ENCODE assay signal across 21 mouse cellular contexts in genomic region chr16:87234199-87234598, GRCm38 (mm10).
DNase-seq lines count a peak whose midpoint lies in the region; ATAC-seq and TF ChIP-seq lines count a peak whose summit lies in the region.
"Had no signal": no experiment of that assay in that cellular context is flagged by ENCODE, and none has a peak within 500 bp of the region (broad histone marks: within the 10 kb centered on the region; RNA-seq: fewer than 3 reads in every experiment).

No protein-coding gene starts in this region.

- H3K36me3 ChIP-seq in heart, embryonic 13.5 days = no peaks in the 10 kb centered on the region
- no peaks in the 10 kb centered on the region for H3K36me3 ChIP-seq in midbrain, postnatal 0 days (ENCODE audit: insufficient read depth, low read length)
- H3K36me3 ChIP-seq in embryonic facial prominence, embryonic 10.5 days (replicated peaks) = no peaks in the 10 kb centered on the region
- H3K36me3 ChIP-seq: embryonic facial prominence, embryonic 13.5 days; forebrain, embryonic 12.5 days had no signal

- ATAC-seq in heart, embryonic 13.5 days (ENCODE audit: extremely low read depth, insufficient number of reproducible peaks, low FRiP score, low TSS enrichment) = no peak
- ATAC-seq in midbrain, postnatal 0 days (ENCODE audit: low FRiP score) = peak; percentile 77; the same call in 1 of the 2 replicates
- ATAC-seq: activated CD4-positive, CD25-positive, alpha-beta regulatory T cell, adult 4 months; forebrain, embryonic 16.5 days; inflammation-experienced regulatory T-cells, adult 6 months; Patski had no signal

- H3K27ac ChIP-seq in heart, embryonic 13.5 days (replicated peaks) = peak overlapping the region; percentile 45; the same call in 1 of the 2 replicates
- no peak overlapping the region for H3K27ac ChIP-seq in midbrain, postnatal 0 days (ENCODE audit: low read depth, low read length)
- H3K27ac ChIP-seq in embryonic facial prominence, embryonic 10.5 days (replicated peaks) = no peak overlapping the region
- H3K27ac ChIP-seq: embryonic facial prominence, embryonic 13.5 days; forebrain, embryonic 12.5 days had no signal

- WGBS in heart, embryonic 13.5 days = 47% methylated on average over 4 of the region's 4 CpGs
- 34% methylated on average over 4 of the region's 4 CpGs for WGBS in midbrain, postnatal 0 days
- WGBS in embryonic facial prominence, embryonic 10.5 days = 59% methylated on average over 4 of the region's 4 CpGs

- peaks cover 7% of the 10 kb centered on the region for H3K9me3 ChIP-seq in heart, embryonic 13.5 days
- H3K9me3 ChIP-seq in midbrain, postnatal 0 days (ENCODE audit: low read length) = no peaks in the 10 kb centered on the region
- H3K9me3 ChIP-seq in embryonic facial prominence, embryonic 10.5 days = no peaks in the 10 kb centered on the region
- H3K9me3 ChIP-seq: forebrain, embryonic 12.5 days had no signal

- no peak for TF ChIP-seq CTCF in midbrain, postnatal 0 days (IDR thresholded peaks at IDR 0.05)

- H3K27me3 ChIP-seq in heart, embryonic 13.5 days (replicated peaks) = no peaks in the 10 kb centered on the region
- no peaks in the 10 kb centered on the region for H3K27me3 ChIP-seq in midbrain, postnatal 0 days (ENCODE audit: insufficient read depth, low read length)
- no peaks in the 10 kb centered on the region for H3K27me3 ChIP-seq in embryonic facial prominence, embryonic 10.5 days (replicated peaks; ENCODE audit: low read depth, poor library complexity, severe bottlenecking)
- H3K27me3 ChIP-seq: embryonic facial prominence, embryonic 13.5 days; forebrain, embryonic 12.5 days; Patski had no signal

- DNase-seq in heart, postnatal 4 days = no peak
- peak; percentile 50 for DNase-seq in left cerebral cortex, postnatal 4 days
- no peak for DNase-seq in left cerebral cortex, postnatal 10 days (ENCODE audit: extremely low spot score in 1 of 2, low spot score in 2 of 2)
- DNase-seq in Muller cell, postnatal 12 days (ENCODE audit: inconsistent ontology term) = peak; percentile 69
- DNase-seq in midbrain, postnatal 0 days (ENCODE audit: low spot score) = peak; percentile 59
- DNase-seq in embryonic facial prominence, embryonic 10.5 days (ENCODE audit: low spot score) = no peak
- DNase-seq: adrenal gland, postnatal 14 days; cerebellum, adult 11-12 months; cerebellum, adult 9-10 months; cerebellum, postnatal 25 days; gastrocnemius, postnatal 10 days; heart, adult 18-20 months; heart, postnatal 36 days had no signal

- H3K9ac ChIP-seq in heart, embryonic 13.5 days = no peak overlapping the region
- no peak overlapping the region for H3K9ac ChIP-seq in midbrain, postnatal 0 days (replicated peaks; ENCODE audit: low read length, poor library complexity, severe bottlenecking)
- H3K9ac ChIP-seq: embryonic facial prominence, embryonic 13.5 days; forebrain, embryonic 12.5 days had no signal

- intact Hi-C loops in left cerebral cortex, postnatal 4 days (cut with DNase I) = no loop called here
- intact Hi-C loops in left cerebral cortex, postnatal 10 days (cut with DNase I) = no loop called here

- no peak overlapping the region for H3K4me3 ChIP-seq in heart, embryonic 13.5 days
- no peak overlapping the region for H3K4me3 ChIP-seq in midbrain, postnatal 0 days (ENCODE audit: low read depth, low read length)
- no peak overlapping the region for H3K4me3 ChIP-seq in embryonic facial prominence, embryonic 10.5 days
- H3K4me3 ChIP-seq: embryonic facial prominence, embryonic 13.5 days; forebrain, embryonic 12.5 days had no signal

- H3K4me1 ChIP-seq in heart, embryonic 13.5 days = peaks cover 15% of the 10 kb centered on the region
- no peaks in the 10 kb centered on the region for H3K4me1 ChIP-seq in midbrain, postnatal 0 days (ENCODE audit: insufficient read depth, low read length)
- H3K4me1 ChIP-seq in embryonic facial prominence, embryonic 10.5 days = no peaks in the 10 kb centered on the region
- H3K4me1 ChIP-seq: embryonic facial prominence, embryonic 13.5 days; forebrain, embryonic 12.5 days had no signal

- H3K4me2 ChIP-seq in heart, embryonic 13.5 days = no peak overlapping the region
- no peak overlapping the region for H3K4me2 ChIP-seq in midbrain, postnatal 0 days (ENCODE audit: low read depth, low read length, poor library complexity, severe bottlenecking)
- H3K4me2 ChIP-seq: embryonic facial prominence, embryonic 13.5 days; forebrain, embryonic 12.5 days; heart, embryonic 11.5 days had no signal

Comparison
In these comparisons a context has a peak if more than half of its experiments do, and no peak if none do; other contexts are left out.
1. DNase-seq: peak in left cerebral cortex, postnatal 4 days (single experiment), Muller cell, postnatal 12 days (single experiment) and midbrain, postnatal 0 days (single experiment); none in heart, postnatal 4 days (single experiment), left cerebral cortex, postnatal 10 days (0 of 2) and embryonic facial prominence, embryonic 10.5 days (single experiment).